Mouse (Mus musculus): Measurements from ENCODE around the gene Colq.

GRCm38 (mm10) chr14:31596408-31596807 lies 5.3 kb upstream of the Colq start:
- TF ChIP-seq CTCF (IDR thresholded peaks at IDR 0.05; ENCODE audit: borderline replicate concordance, insufficient read depth, low read depth, low read length), result no peak
- TF ChIP-seq POLR2A (IDR thresholded peaks at IDR 0.05; ENCODE audit: borderline replicate concordance, insufficient read depth, low read length), result no peak
